Mouse (Mus musculus) right cerebral cortex, postnatal 25 days (tissue): ENCODE measurements at regions not wholly inside any gene's neighbourhood (a gene's known extent, or its start where the extent isn't known, plus 50 kb on each side); places are given as distances from the start of the nearest gene placed in this dataset.

Experiments used
- DNase-seq: peaks from one replicate; pipeline ENCODE4 v3.0.0; 2022

DNA sequence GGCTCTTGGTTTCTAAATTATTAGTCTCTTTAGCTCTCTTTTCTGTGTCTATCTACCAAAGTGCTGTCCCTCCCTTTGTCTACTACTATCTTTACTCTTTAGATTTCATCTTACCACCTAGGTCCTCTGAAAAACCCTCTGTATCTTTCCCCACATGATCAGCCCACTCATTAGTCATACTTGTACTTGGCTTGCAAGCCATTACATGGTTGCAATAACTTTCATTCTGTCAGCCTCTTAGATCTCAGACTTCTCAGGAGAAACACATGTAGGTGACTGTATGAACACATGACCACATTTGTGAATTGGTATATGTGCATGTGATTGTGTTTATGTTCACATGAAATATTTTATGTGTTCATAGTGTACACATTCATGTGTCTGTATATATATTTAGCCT, 83.3 kb upstream of the Agbl1 start:
- no peak for DNase-seq

DNA sequence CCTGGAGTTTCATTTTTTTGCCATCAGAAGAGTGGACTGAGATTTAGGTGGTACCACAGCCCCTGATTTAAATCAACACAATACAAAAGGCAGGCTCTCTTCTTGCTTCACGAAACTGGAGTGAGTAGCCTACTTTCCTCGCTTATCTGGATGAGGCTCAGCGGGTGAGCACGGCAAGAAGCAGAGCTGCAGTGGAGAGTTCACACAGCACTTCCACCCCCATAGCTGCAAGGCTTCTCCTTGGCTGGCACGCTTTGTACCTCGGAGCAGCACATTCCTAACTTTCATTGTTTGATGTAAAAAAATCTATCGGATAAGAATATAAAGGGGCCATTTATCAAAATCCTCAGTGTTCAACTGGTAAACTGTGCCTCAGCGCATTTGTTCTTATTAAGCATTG, 72.8 kb upstream of the Agbl1 start:
- DNase-seq = no peak

DNA sequence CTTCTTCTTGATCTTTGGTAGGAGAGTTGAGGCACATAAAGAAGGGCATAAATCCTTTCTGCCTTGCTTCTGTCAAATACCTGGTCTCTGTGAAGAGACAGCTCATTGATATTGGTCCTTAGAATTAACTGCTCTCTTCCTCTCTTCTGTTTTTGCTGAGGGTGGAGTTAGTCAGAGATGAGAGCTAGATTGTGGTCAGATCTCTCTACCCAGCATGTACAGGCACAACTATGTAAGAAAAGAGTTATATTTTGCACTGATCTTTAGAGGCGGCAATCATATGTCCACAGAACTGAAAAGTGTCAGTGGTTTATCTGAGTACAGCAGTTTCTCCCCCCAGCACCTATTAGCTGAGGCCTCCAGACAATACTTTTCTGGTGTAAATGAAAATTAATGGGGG, 65.5 kb upstream of the Agbl1 start:
- DNase-seq = no peak

DNA sequence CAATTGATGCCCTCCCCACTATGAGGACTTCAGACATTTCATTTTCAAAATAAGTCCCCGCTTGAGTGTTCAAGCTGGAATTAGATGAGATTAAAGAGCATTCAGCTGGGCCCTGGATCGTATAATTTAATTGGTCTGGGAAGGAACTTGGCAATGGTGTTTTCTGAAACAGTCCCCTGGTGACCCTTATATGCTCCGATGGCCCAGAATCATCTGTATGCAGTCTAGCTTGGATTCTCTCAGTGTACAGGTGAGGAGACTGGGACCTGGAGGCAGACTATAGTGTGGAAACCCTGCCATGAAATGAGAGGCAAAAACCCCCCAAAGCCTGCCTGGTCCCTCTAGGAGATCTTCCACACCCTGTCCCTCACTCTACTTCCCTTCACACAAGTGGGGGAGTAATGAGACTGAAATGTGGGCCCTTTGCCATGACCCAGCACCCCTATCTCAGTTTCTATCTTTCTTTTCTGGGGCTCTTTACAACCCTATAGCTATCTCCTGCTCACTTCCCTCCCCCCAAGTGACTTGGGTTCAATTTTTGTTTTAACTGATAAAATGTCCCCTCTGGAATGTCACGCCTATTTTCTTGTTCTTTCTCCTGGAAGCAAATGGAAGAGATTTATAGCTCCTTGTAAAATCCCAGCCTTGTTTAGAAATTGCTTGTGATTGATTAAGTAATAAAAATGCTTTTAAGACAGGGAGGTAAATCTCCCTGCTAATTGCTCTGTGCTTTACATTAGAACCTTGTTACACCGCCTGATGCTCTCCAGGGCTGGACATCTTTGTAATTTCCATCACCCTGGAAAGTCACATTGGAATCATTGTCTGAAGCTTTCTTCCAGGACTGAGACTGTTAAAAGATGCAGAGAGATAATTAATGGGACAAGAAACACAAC, 64.7 kb upstream of the Agbl1 start:
- no peak for DNase-seq

DNA sequence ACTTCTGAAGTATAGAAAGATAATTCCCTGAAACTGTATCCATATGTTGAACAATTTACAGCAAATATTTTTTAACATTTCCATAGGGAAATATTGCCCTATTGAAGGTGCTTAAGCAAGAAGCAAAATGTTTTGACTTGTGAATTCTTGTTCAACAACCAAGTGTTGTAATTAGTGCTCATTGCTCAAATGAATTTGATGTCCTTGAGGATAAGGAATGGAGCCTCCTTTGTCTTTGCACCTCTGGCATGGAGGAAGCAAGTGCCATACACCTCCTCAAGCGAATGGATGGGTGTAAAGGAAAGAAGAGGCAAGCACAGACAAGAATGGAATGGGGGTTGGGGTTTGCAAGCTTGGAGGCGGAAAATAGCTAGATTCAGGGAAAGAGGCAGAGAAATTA, 59.2 kb upstream of the Agbl1 start:
- DNase-seq = no peak

DNA sequence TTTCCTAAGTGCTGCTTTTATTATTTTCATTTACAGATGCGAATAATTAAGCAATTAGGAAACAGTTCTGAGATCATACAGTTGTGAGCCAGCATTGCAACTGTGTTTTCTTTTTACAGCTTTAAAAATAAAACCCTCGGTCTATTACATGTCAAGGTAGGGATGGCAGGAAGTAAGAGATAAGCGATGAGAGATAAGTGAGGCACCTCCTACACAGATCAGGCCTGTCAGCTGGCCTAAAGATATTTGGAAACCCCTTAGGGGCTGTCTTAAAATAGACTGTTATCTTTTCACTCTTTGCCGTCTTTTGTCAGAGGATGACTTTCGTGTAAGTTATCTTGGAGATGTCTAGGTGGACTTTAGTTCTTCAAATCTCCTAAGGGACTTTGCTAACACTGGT, 53.5 kb upstream of the Agbl1 start:
- DNase-seq = no peak

DNA sequence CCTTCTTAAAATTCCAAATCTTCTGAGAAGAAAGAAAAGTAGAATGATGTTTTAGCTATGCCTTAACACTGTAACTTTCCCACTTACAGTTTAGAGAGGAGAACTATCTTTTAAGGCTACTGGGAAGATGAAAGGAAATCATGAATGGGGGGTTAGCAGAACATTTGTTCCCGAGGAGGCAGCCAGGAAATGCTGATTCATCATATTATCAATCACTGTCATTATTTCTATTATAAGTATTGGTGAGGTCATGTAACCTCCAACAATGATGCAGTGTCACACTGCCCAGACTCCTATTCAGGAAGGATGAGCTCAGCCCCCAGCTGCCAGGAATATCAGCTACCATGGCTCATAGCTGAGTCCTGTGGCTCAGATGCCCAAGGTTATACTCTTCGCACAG, 52.3 kb upstream of the Agbl1 start:
- DNase-seq = no peak
